10 mouse cellular contexts compared by ENCODE assay signal in genomic region chr1:36770998-36771397, GRCm38 (mm10). TPM values are rescaled to one million over a fixed set of nuclear protein-coding genes. Genes with fewer than 3 reads are reported as not detected.
DNase-seq lines count a peak whose midpoint lies in the region; ATAC-seq and TF ChIP-seq lines count a peak whose summit lies in the region.
"Had no signal": no experiment of that assay in that cellular context is flagged by ENCODE, and none has a peak within 500 bp of the region (broad histone marks: within the 10 kb centered on the region; RNA-seq: fewer than 3 reads in every experiment).

No protein-coding gene starts in this region.

- H3K36me3 ChIP-seq in embryonic facial prominence, embryonic 14.5 days (ENCODE audit: control insufficient read depth, insufficient read depth, low read length): no peaks in the 10 kb centered on the region
- no peaks in the 10 kb centered on the region for H3K36me3 ChIP-seq in limb, embryonic 11.5 days (ENCODE audit: control insufficient read depth, insufficient read depth, low read length)
- no peaks in the 10 kb centered on the region for H3K36me3 ChIP-seq in stomach, embryonic 14.5 days (ENCODE audit: control insufficient read depth, insufficient read depth, low read length)

- no peak for TF ChIP-seq CTCF in cerebellum, adult 2 months (IDR thresholded peaks at IDR 0.05; ENCODE audit: borderline replicate concordance, insufficient read depth, low read depth, low read length)

- H3K27ac ChIP-seq in embryonic facial prominence, embryonic 14.5 days (replicated peaks; ENCODE audit: low read depth, low read length): no peak overlapping the region
- no peak overlapping the region for H3K27ac ChIP-seq in limb, embryonic 11.5 days (replicated peaks; ENCODE audit: low read depth, low read length)
- H3K27ac ChIP-seq in stomach, embryonic 14.5 days (ENCODE audit: low read length): no peak overlapping the region
- H3K27ac ChIP-seq in cerebellum, adult 2 months (ENCODE audit: insufficient read depth, low read length): no peak overlapping the region
- H3K27ac ChIP-seq: liver, embryonic 14.5 days had no signal

- peak; percentile 35 to 65 for DNase-seq in kidney, postnatal 4 days
- no peak for DNase-seq in kidney, adult 18-20 months
- DNase-seq in embryonic facial prominence, embryonic 14.5 days (ENCODE audit: low spot score): no peak
- DNase-seq in limb, embryonic 11.5 days (ENCODE audit: low spot score): peak; percentile 45
- no peak for DNase-seq in cerebellum, adult 2 months
- no peak for DNase-seq in heart, adult 9 months (ENCODE audit: low spot score in 2 of 2)
- DNase-seq in adrenal gland, postnatal 4 days (ENCODE audit: low spot score in 2 of 2): no peak

- 0 out of 2 replicates have a peak, but pooled peaks cover 5% of the 10 kb centered on the region for H3K9me3 ChIP-seq in embryonic facial prominence, embryonic 14.5 days (ENCODE audit: control insufficient read depth, low read length)
- no peaks in the 10 kb centered on the region for H3K9me3 ChIP-seq in limb, embryonic 11.5 days (ENCODE audit: control insufficient read depth, low read length)
- no peaks in the 10 kb centered on the region for H3K9me3 ChIP-seq in stomach, embryonic 14.5 days (ENCODE audit: control insufficient read depth, low read depth, low read length)

- no peaks in the 10 kb centered on the region for H3K4me1 ChIP-seq in embryonic facial prominence, embryonic 14.5 days (ENCODE audit: control insufficient read depth, insufficient read depth, low read length)
- H3K4me1 ChIP-seq in limb, embryonic 11.5 days (ENCODE audit: control insufficient read depth, insufficient read depth, low read length): 0 out of 2 replicates have a peak, but pooled peaks cover 2% of the 10 kb centered on the region
- H3K4me1 ChIP-seq in stomach, embryonic 14.5 days (ENCODE audit: control insufficient read depth, insufficient read depth, low read length): no peaks in the 10 kb centered on the region
- no peaks in the 10 kb centered on the region for H3K4me1 ChIP-seq in cerebellum, adult 2 months (ENCODE audit: control insufficient read depth, insufficient read depth, low read length)

- WGBS in embryonic facial prominence, embryonic 14.5 days: 16% methylated on average over 27 of the region's 27 CpGs
- 17% methylated on average over 27 of the region's 27 CpGs for WGBS in limb, embryonic 11.5 days
- WGBS in stomach, embryonic 14.5 days: 14% methylated on average over 27 of the region's 27 CpGs
- WGBS in cerebellum, adult 2 months: 18% methylated on average over 27 of the region's 27 CpGs

- 0 out of 2 replicates have a peak overlapping the region, but pooled peaks have one; percentile 25 for H3K9ac ChIP-seq in embryonic facial prominence, embryonic 14.5 days (ENCODE audit: low read depth, low read length)
- peak overlapping the region; percentile 30; the same call in 1 of the 2 replicates for H3K9ac ChIP-seq in limb, embryonic 11.5 days (ENCODE audit: low read length)
- H3K9ac ChIP-seq in stomach, embryonic 14.5 days (replicated peaks; ENCODE audit: low read depth, low read length): no peak overlapping the region
- H3K9ac ChIP-seq: liver, embryonic 14.5 days had no signal

- H3K4me3 ChIP-seq in embryonic facial prominence, embryonic 14.5 days (ENCODE audit: low read depth, low read length): peak overlapping the region; percentile 27
- H3K4me3 ChIP-seq in limb, embryonic 11.5 days (ENCODE audit: low read depth, low read length): peak overlapping the region; percentile 27
- H3K4me3 ChIP-seq in stomach, embryonic 14.5 days (ENCODE audit: low read depth, low read length): peak overlapping the region; percentile 17; the same call in 1 of the 2 replicates
- H3K4me3 ChIP-seq in cerebellum, adult 2 months (replicated peaks; ENCODE audit: insufficient read depth, low read depth, low read length): no peak overlapping the region

- 0 out of 2 replicates have a peak, but pooled peaks have one; percentile 23 for ATAC-seq in embryonic facial prominence, embryonic 14.5 days (ENCODE audit: low read depth)
- ATAC-seq in limb, embryonic 11.5 days (ENCODE audit: insufficient number of reproducible peaks, low FRiP score, low TSS enrichment, low read depth): no peak
- ATAC-seq in stomach, embryonic 14.5 days (ENCODE audit: insufficient number of reproducible peaks, insufficient read depth, low FRiP score, low read depth): peak; percentile 56; the same call in 1 of the 2 replicates
- ATAC-seq: Patski had no signal

- no peak for TF ChIP-seq POLR2A in cerebellum, adult 2 months (IDR thresholded peaks at IDR 0.05; ENCODE audit: borderline replicate concordance, insufficient read depth, low read length)

- peaks cover 8% of the 10 kb centered on the region; the same call in 1 of the 2 replicates for H3K27me3 ChIP-seq in embryonic facial prominence, embryonic 14.5 days (replicated peaks; ENCODE audit: control insufficient read depth, insufficient read depth, low read length)
- H3K27me3 ChIP-seq in limb, embryonic 11.5 days (ENCODE audit: control insufficient read depth, insufficient read depth, low read length): peaks cover 11% of the 10 kb centered on the region
- 0 out of 2 replicates have a peak, but pooled peaks cover 2% of the 10 kb centered on the region for H3K27me3 ChIP-seq in stomach, embryonic 14.5 days (ENCODE audit: control insufficient read depth, insufficient read depth, low read length)
- no peaks in the 10 kb centered on the region for H3K27me3 ChIP-seq in cerebellum, adult 2 months (ENCODE audit: control insufficient read depth, insufficient read depth, low read length)
- H3K27me3 ChIP-seq: Patski had no signal

- H3K4me2 ChIP-seq in embryonic facial prominence, embryonic 14.5 days (ENCODE audit: low read depth, low read length): peak overlapping the region; percentile 52
- H3K4me2 ChIP-seq in limb, embryonic 11.5 days (ENCODE audit: low read depth, severe bottlenecking): peak overlapping the region; percentile 47
- H3K4me2 ChIP-seq in stomach, embryonic 14.5 days (replicated peaks; ENCODE audit: low read depth, low read length): peak overlapping the region; percentile 39

RNA-seq across cellular contexts. Expression of gene Zap70, which starts 9.4 kb away (rescaled TPM):
- 0.36 and 0.67 TPM in 2 replicates for polyA plus RNA-seq in embryonic facial prominence, embryonic 14.5 days (2014; fragmentation: Nextera tagmentation; extraction: Ambion mirVana)
- polyA plus RNA-seq in limb, embryonic 11.5 days (2014; fragmentation: Nextera tagmentation; extraction: Ambion mirVana): 0.17 and 0.32 TPM in 2 replicates
- polyA plus RNA-seq in stomach, embryonic 14.5 days (2014; fragmentation: Nextera tagmentation; extraction: Ambion mirVana): 0.29 and 0.78 TPM in 2 replicates
- 1.5 and 1.8 TPM in 2 replicates for polyA plus RNA-seq in cerebellum, adult 2 months (2012; rRNA removed)
- under 1 TPM; 0.28 to 0.40 TPM for total RNA-seq in adrenal gland, postnatal 4 days (2021)

RNA-seq across cellular contexts. Expression of gene Actr1b, which starts 56.8 kb away (rescaled TPM):
- 92.7 and 96.4 TPM in 2 replicates for polyA plus RNA-seq in embryonic facial prominence, embryonic 14.5 days (2014; fragmentation: Nextera tagmentation; extraction: Ambion mirVana)
- 108 and 123 TPM in 2 replicates for polyA plus RNA-seq in limb, embryonic 11.5 days (2014; fragmentation: Nextera tagmentation; extraction: Ambion mirVana)
- polyA plus RNA-seq in stomach, embryonic 14.5 days (2014; fragmentation: Nextera tagmentation; extraction: Ambion mirVana): 86.9 and 91.3 TPM in 2 replicates
- 371 and 376 TPM in 2 replicates for polyA plus RNA-seq in cerebellum, adult 2 months (2012; rRNA removed)
- total RNA-seq in adrenal gland, postnatal 4 days (2021): 100 to 1,000 TPM; 133 to 143 TPM

Comparison
In these comparisons a context has a peak if more than half of its experiments do, and no peak if none do; other contexts are left out.
1. DNase-seq: peak in kidney, postnatal 4 days (2 of 2) and limb, embryonic 11.5 days (single experiment); none in kidney, adult 18-20 months (single experiment), embryonic facial prominence, embryonic 14.5 days (single experiment), cerebellum, adult 2 months (0 of 2), heart, adult 9 months (0 of 2) and adrenal gland, postnatal 4 days (0 of 2).
2. Peak in every context shown above with its lines, with median percentiles within 50 percentile points of each other: H3K4me2 ChIP-seq.